19 mouse cellular contexts compared by ENCODE assay signal in genomic region chr6:20725948-20726347, GRCm38 (mm10).
"Had no signal": no experiment of that assay in that cellular context is flagged by ENCODE, and none has a peak within 500 bp of the region (broad histone marks: within the 10 kb centered on the region; RNA-seq: fewer than 3 reads in every experiment).

No protein-coding gene starts in this region.

- H3K4me2 ChIP-seq: lung, embryonic 14.5 days; midbrain, embryonic 12.5 days; neural tube, embryonic 13.5 days; neural tube, embryonic 15.5 days had no signal

- ATAC-seq: midbrain, embryonic 16.5 days had no signal

- DNase-seq: lung, adult 18-20 months; lung, embryonic 14.5 days; lung, postnatal 10 days; lung, postnatal 4 days; midbrain, embryonic 14.5 days; retina, postnatal 1 day; right cerebral cortex, adult 18-20 months; right cerebral cortex, postnatal 25 days; right cerebral cortex, postnatal 4 days; spleen, adult 18-20 months; thymus, adult 18-20 months; thymus, postnatal 14 days; thymus, postnatal 36 days had no signal

- H3K27me3 ChIP-seq: midbrain, embryonic 12.5 days; neural tube, embryonic 13.5 days; neural tube, embryonic 15.5 days had no signal

- H3K36me3 ChIP-seq: midbrain, embryonic 10.5 days; midbrain, embryonic 12.5 days; neural tube, embryonic 13.5 days; neural tube, embryonic 15.5 days had no signal

- H3K9ac ChIP-seq: lung, embryonic 14.5 days; midbrain, embryonic 12.5 days; neural tube, embryonic 13.5 days; neural tube, embryonic 15.5 days had no signal

- H3K9me3 ChIP-seq: midbrain, embryonic 10.5 days; midbrain, embryonic 12.5 days; neural tube, embryonic 13.5 days; neural tube, embryonic 15.5 days had no signal

- H3K27ac ChIP-seq: midbrain, embryonic 10.5 days; midbrain, embryonic 12.5 days; neural tube, embryonic 13.5 days; neural tube, embryonic 15.5 days had no signal

- H3K4me1 ChIP-seq: midbrain, embryonic 10.5 days; midbrain, embryonic 12.5 days; neural tube, embryonic 13.5 days; neural tube, embryonic 15.5 days had no signal

- H3K4me3 ChIP-seq: midbrain, embryonic 10.5 days; midbrain, embryonic 12.5 days; myocyte; neural tube, embryonic 13.5 days; neural tube, embryonic 15.5 days had no signal
